Mouse (Mus musculus) hindbrain, embryonic 16.5 days (tissue): ENCODE data around the gene Hltf. TPM values are rescaled to one million over a fixed set of nuclear protein-coding genes. Genes with fewer than 3 reads are reported as not detected.
"Not testable (repeated sequence)": the region's sequence is repeated elsewhere in the genome, so short reads cannot be mapped to it uniquely, and the experiment has no call there.

Experiments
- ATAC-seq: fragments of 200-750 bp; cut with Nextera tagmentation; 2 replicates; pipeline ENCODE4 v1.8.0; 2017; ENCODE audit warnings: moderate TSS enrichment, moderate library complexity
- H3K27ac ChIP-seq: fragments of 300-500 bp; sonication (generic); 2 replicates; pipeline ENCODE4 v1.5.1; 2014; ENCODE audit warnings: low read depth, mild to moderate bottlenecking, control low read depth, low read length, moderate library complexity
- H3K27me3 ChIP-seq: fragments of 300-500 bp; sonication (generic); replicated peaks from 2 replicates; pipeline ENCODE4 v1.6.1; 2014; ENCODE audit warnings: low read length; ENCODE audit not compliant: control insufficient read depth, insufficient read depth
- H3K36me3 ChIP-seq: fragments of 300-500 bp; sonication (generic); 2 replicates; pipeline ENCODE4 v1.6.1; 2014; ENCODE audit warnings: mild to moderate bottlenecking, low read length, moderate library complexity, mixed read lengths; ENCODE audit not compliant: control insufficient read depth, insufficient read depth
- H3K4me1 ChIP-seq: fragments of 300-500 bp; sonication (generic); 2 replicates; pipeline ENCODE4 v1.6.1; 2014; ENCODE audit warnings: low read depth, low read length; ENCODE audit not compliant: control insufficient read depth, insufficient read depth
- H3K4me2 ChIP-seq: fragments of 300-500 bp; sonication (generic); 2 replicates; pipeline ENCODE4 v1.6.1; 2014; ENCODE audit warnings: mild to moderate bottlenecking, low read length, control low read depth, moderate library complexity
- H3K4me3 ChIP-seq: fragments of 300-500 bp; sonication (generic); 2 replicates; pipeline ENCODE4 v1.5.1; 2014; ENCODE audit warnings: mild to moderate bottlenecking, low read length, control low read depth, moderate library complexity
- H3K9ac ChIP-seq: fragments of 300-500 bp; sonication (generic); 2 replicates; pipeline ENCODE4 v1.6.1; 2014; ENCODE audit warnings: low read depth, mild to moderate bottlenecking, control low read depth, low read length, moderate library complexity
- H3K9me3 ChIP-seq: fragments of 300-500 bp; sonication (generic); 2 replicates; pipeline ENCODE4 v1.6.1; 2014; ENCODE audit warnings: mild to moderate bottlenecking, low read length, moderate library complexity; ENCODE audit not compliant: control insufficient read depth
- WGBS: fragments of 180-500 bp; shearing (Covaris S2); extraction: QIAGEN DNeasy Blood & Tissue Kit; methylation state at CpG from one replicate; pipeline ENCODE4 v1.1.7; 2014; 5-methylcytosine and 5-hydroxymethylcytosine counted together
- polyA plus RNA-seq: library from polyadenylated mRNA; unstranded; fragments of >200 nt; fragmentation: Nextera tagmentation; extraction: Ambion mirVana; gene quantifications from 2 replicates; pipeline ENCODE4 v1.2.1, GENCODE M21; 2015

Gene Hltf
- polyA plus RNA-seq, 1 experiment from 2014 or later = 11.8 TPM

DNA sequence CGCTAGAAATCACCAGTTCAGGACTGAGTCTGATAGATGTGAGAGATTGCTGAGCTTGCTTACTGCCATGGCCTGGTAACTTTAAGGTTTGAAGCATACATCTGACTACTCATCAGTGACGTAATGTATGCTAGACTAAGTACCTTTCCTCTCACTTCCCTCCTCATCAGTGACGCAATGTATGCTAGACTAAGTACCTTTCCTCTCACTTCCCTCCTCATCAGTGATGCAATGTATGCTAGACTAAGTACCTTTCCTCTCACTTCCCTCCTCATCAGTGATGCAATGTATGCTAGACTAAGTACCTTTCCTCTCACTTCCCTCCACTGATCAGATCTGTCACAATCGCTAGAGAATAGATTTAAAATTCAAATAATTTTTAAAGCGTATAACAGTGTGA lies 64.0 kb downstream of the Hltf start:
- H3K9ac ChIP-seq, H3K4me1 ChIP-seq, H3K4me3 ChIP-seq, H3K4me2 ChIP-seq, H3K27ac ChIP-seq, H3K27me3 ChIP-seq, ATAC-seq, H3K9me3 ChIP-seq, H3K36me3 ChIP-seq: not testable (repeated sequence)
- 90% methylated on average over 5 of the region's 5 CpGs for WGBS

DNA sequence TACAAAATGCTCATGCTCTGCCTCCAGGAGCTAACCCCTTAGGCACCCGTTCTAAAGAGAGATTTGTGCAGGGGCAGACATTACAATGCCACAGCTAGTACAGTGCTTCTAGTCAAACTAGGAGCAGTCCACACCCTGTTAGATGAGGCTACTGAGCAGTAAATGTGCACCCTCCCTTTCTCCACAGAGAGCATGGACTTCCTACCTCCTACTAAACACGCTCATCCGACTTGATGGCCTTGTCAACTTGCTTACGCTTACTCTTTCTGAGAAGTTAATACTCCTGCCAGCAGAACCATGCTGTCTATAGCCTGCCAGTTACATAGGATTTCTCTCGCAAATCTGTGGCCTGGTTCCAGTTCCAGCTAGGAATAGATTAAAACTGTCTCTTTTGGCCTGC lies 68.0 kb downstream of the Hltf start:
- H3K27ac ChIP-seq = no peak overlapping the region
- H3K36me3 ChIP-seq = 0 out of 2 replicates have a peak, but pooled peaks cover 5% of the 10 kb centered on the region
- ATAC-seq = no peak
- no peaks in the 10 kb centered on the region for H3K9me3 ChIP-seq
- no peaks in the 10 kb centered on the region for H3K27me3 ChIP-seq
- no peak overlapping the region for H3K4me3 ChIP-seq
- WGBS = 94% methylated on average over 5 of the region's 5 CpGs
- H3K4me1 ChIP-seq = no peaks in the 10 kb centered on the region
- H3K4me2 ChIP-seq = no peak overlapping the region
- H3K9ac ChIP-seq = no peak overlapping the region

DNA sequence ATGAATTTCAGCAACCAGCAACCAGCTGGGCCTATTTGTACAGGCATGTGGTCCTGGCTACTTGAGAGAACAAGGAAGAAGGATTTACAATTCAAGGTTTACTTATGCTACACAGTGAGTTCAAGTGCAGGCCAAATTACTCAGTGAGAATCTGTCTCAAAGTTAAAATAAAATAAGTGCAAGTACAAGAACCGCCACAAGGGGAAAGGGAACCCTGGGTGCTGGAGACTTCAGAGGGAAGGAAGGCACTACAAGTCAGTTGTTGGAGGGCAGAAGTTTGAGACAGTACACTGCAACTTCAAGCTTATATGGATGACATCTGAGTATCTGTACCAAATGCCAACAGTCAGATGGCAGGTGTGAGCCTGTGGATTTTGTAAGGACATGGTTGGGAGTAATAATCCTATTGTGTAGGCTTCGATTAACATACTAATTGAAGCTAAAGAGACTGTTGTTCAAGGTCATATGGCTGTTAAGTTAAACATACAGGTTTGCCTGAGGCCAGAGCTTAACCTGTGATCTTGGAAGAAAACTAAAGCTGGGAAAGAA lies 69.5 kb downstream of the Hltf start:
- WGBS = 75% methylated on average over 2 of the region's 2 CpGs
- ATAC-seq = no peak

GRCm38 (mm10) chr3:20129491-20129890 lies 71.9 kb downstream of the Hltf start:
- no peaks in the 10 kb centered on the region for H3K4me1 ChIP-seq

More for the DNA sequence above, 69.5 kb downstream of the Hltf start:
- Histone ChIP-seq H3K4me3 (no peak overlapping the region), H3K9ac (no peak overlapping the region), H3K27ac (no peak overlapping the region), H3K27me3 (no peaks in the 10 kb centered on the region), H3K36me3 (0 out of 2 replicates have a peak, but pooled peaks cover 5% of the 10 kb centered on the region), H3K4me1 (no peaks in the 10 kb centered on the region), H3K4me2 (no peak overlapping the region), H3K9me3 (no peaks in the 10 kb centered on the region)

GRCm38 (mm10) chr3:20130456-20131349 lies 73.1 kb downstream of the Hltf start:
- Histone ChIP-seq H3K27ac (no peak overlapping the region), H3K27me3 (no peaks in the 10 kb centered on the region), H3K9me3 (no peaks in the 10 kb centered on the region), H3K4me2 (no peak overlapping the region), H3K4me1 (no peaks in the 10 kb centered on the region), H3K4me3 (no peak overlapping the region), H3K36me3 (peaks cover 4% of the 10 kb centered on the region; the same call in 1 of the 2 replicates), H3K9ac (no peak overlapping the region)
- WGBS = 90% methylated on average over 8 of the region's 8 CpGs
- ATAC-seq = no peak

More at GRCm38 (mm10) chr3:20129491-20129890, 71.9 kb downstream of the Hltf start:
- no peak for ATAC-seq
- Histone ChIP-seq H3K27ac (no peak overlapping the region), H3K36me3 (0 out of 2 replicates have a peak, but pooled peaks cover 2% of the 10 kb centered on the region), H3K9ac (no peak overlapping the region), H3K27me3 (no peaks in the 10 kb centered on the region), H3K4me2 (no peak overlapping the region), H3K4me3 (no peak overlapping the region), H3K9me3 (no peaks in the 10 kb centered on the region)
- WGBS = 88% methylated on average over 5 of the region's 5 CpGs

DNA sequence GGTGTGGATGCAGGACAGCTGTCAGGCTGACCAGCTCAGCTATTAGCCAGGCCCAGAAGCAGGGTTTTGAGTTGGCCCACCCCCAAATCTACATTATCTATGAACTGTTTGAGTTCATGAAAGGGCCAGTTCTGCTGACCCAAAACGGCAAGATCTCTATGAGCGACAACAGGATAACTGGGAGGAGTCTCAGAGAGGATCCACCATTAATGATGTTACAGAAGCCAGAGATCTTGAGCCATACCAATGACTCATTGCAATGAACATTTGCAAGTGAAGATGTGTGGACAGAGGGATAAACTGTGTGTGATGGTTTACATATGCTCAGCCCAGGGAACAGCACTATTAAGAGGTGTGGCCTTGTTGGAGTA lies 73.7 kb downstream of the Hltf start:
- peaks cover 6% of the 10 kb centered on the region; the same call in 1 of the 2 replicates for H3K36me3 ChIP-seq
- H3K9ac ChIP-seq = no peak overlapping the region
- H3K9me3 ChIP-seq = no peaks in the 10 kb centered on the region
- H3K4me3 ChIP-seq = no peak overlapping the region
- no peaks in the 10 kb centered on the region for H3K4me1 ChIP-seq
- no peak overlapping the region for H3K4me2 ChIP-seq
- H3K27me3 ChIP-seq = no peaks in the 10 kb centered on the region
- no peak for ATAC-seq
- H3K27ac ChIP-seq = no peak overlapping the region
- WGBS = 96% methylated on average over 2 of the region's 2 CpGs

GRCm38 (mm10) chr3:20132731-20133130 lies 75.1 kb downstream of the Hltf start:
- no peak overlapping the region for H3K27ac ChIP-seq
- ATAC-seq = no peak
- H3K4me2 ChIP-seq = no peak overlapping the region
- no peak overlapping the region for H3K4me3 ChIP-seq
- no peaks in the 10 kb centered on the region for H3K27me3 ChIP-seq
- H3K36me3 ChIP-seq = peaks cover 6% of the 10 kb centered on the region; the same call in 1 of the 2 replicates
- H3K9me3 ChIP-seq = no peaks in the 10 kb centered on the region
- H3K9ac ChIP-seq = no peak overlapping the region
- H3K4me1 ChIP-seq = no peaks in the 10 kb centered on the region
- 83% methylated on average over 1 of the region's 1 CpGs for WGBS

DNA sequence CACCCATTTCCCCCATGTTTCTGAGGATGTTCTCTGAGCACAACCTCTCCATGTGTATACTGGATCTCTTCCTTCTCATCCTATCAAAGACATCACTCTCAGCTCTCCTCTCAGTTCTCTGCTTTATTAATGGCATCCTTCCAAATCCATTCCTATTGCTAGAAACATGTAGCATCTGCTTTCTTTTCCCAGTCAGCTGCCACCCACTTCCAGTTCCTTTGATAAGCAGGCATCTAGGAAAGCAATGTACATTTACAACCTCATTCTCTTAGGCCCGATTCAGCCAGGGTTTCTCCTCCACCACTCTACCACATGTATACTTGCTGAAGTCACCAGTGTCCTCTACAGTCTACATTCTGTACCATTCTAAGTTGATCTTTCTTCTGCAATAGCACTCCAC lies 76.1 kb downstream of the Hltf start:
- ATAC-seq = no peak
- H3K9ac ChIP-seq = no peak overlapping the region
- H3K4me3 ChIP-seq = no peak overlapping the region
- no peaks in the 10 kb centered on the region for H3K27me3 ChIP-seq
- H3K36me3 ChIP-seq = peaks cover 4% of the 10 kb centered on the region; the same call in 1 of the 2 replicates
- H3K27ac ChIP-seq = no peak overlapping the region
- WGBS = 91% methylated on average over 1 of the region's 1 CpGs
- no peak overlapping the region for H3K4me2 ChIP-seq
- no peaks in the 10 kb centered on the region for H3K9me3 ChIP-seq
- no peaks in the 10 kb centered on the region for H3K4me1 ChIP-seq

DNA sequence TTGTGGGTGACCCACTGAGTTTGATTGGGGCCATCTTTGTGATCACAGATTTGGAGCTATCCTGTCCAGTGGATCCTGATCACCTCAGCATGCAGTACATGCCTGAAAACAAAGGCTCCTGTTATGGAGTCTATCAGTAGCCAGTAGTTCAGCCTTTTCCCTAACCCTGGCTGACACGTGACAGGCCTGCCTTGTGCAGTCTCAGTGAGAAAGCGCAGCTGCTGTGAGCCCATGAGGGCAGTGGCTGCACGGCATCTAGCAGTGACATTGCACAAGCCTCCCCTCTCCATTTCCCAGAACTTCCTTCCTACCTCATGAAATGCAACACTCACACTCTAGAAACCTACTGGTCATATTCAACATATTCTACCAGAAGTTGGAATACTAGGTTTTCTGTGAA lies 76.9 kb downstream of the Hltf start:
- H3K9ac ChIP-seq = no peak overlapping the region
- H3K36me3 ChIP-seq = peaks cover 4% of the 10 kb centered on the region; the same call in 1 of the 2 replicates
- no peak overlapping the region for H3K27ac ChIP-seq
- ATAC-seq = no peak
- H3K27me3 ChIP-seq = no peaks in the 10 kb centered on the region
- H3K4me2 ChIP-seq = no peak overlapping the region
- H3K4me1 ChIP-seq = no peaks in the 10 kb centered on the region
- H3K9me3 ChIP-seq = no peaks in the 10 kb centered on the region
- 72% methylated on average over 3 of the region's 3 CpGs for WGBS
- H3K4me3 ChIP-seq = no peak overlapping the region
